Mouse (Mus musculus): ENCODE data around the gene Cdh1.

Gene Cdh1

GRCm38 (mm10) chr8:106674318-106674717, 71.2 kb downstream of the Cdh1 start:
- no peak for DNase-seq

GRCm38 (mm10) chr8:106674894-106675293, 71.7 kb downstream of the Cdh1 start:
- DNase-seq, result no peak

- DNase-seq, result peak; percentile 98
Observed at GRCm38 (mm10) chr8:106682971-106683668, 80.0 kb downstream of the Cdh1 start, which contains the start of gene Tango6. Gene Tango6, plus strand, starts transcription at chr8:106683068.

- DNase-seq, result no peak
Observed at GRCm38 (mm10) chr8:106684387-106684786, 81.2 kb downstream of the Cdh1 start.

- no peak for DNase-seq
Observed at GRCm38 (mm10) chr8:106687479-106687878, 84.3 kb downstream of the Cdh1 start.

- DNase-seq, result no peak
Observed at GRCm38 (mm10) chr8:106697748-106698248, 94.6 kb downstream of the Cdh1 start.

- DNase-seq, result peak; percentile 92
Observed at GRCm38 (mm10) chr8:106699588-106699987, 96.4 kb downstream of the Cdh1 start.

- no peak for DNase-seq
Observed at GRCm38 (mm10) chr8:106700131-106700530, 97.0 kb downstream of the Cdh1 start.

- DNase-seq, result no peak
Observed at GRCm38 (mm10) chr8:106701360-106701759, 98.2 kb downstream of the Cdh1 start.

GRCm38 (mm10) chr8:106704199-106704900, 101.2 kb downstream of the Cdh1 start:
- peak; percentile 92 for DNase-seq

- peak; percentile 99 for DNase-seq
Observed at GRCm38 (mm10) chr8:106704901-106705321, 101.8 kb downstream of the Cdh1 start.

- peak; percentile 93 for DNase-seq
Observed at GRCm38 (mm10) chr8:106706194-106706593, 103.0 kb downstream of the Cdh1 start.

GRCm38 (mm10) chr8:106710002-106710401, 106.9 kb downstream of the Cdh1 start:
- no peak for DNase-seq

- DNase-seq, result no peak
Observed at GRCm38 (mm10) chr8:106712487-106712886, 109.3 kb downstream of the Cdh1 start.

- DNase-seq, result peak; percentile 93
Observed at GRCm38 (mm10) chr8:106714297-106714696, 111.1 kb downstream of the Cdh1 start.

- peak; percentile 97 for DNase-seq
Observed at GRCm38 (mm10) chr8:106718091-106718500, 114.9 kb downstream of the Cdh1 start.

All from heart, adult 11 months (tissue).